Mouse (Mus musculus) megakaryocyte progenitor cell, adult 5-6 weeks (primary cell): ENCODE measurements around the gene Fastkd1. TPM values are rescaled to one million over a fixed set of nuclear protein-coding genes. Genes with fewer than 3 reads are reported as not detected.
A peak's percentile ranks its signal among the peaks of the same experiment; 100 is the strongest.
"Not testable (repeated sequence)": the region's sequence is repeated elsewhere in the genome, so short reads cannot be mapped to it uniquely, and the experiment has no call there.

Experiments
- ATAC-seq: replicated peaks from 2 replicates; pipeline ENCODE4 v1.8.0; 2016; ENCODE audit warnings: mild to moderate bottlenecking, moderate TSS enrichment, inconsistent platforms; ENCODE audit not compliant: poor library complexity
- total RNA-seq, 2 experiments: library from RNA; stranded (forward) in 1 of 2; stranded (reverse) in 1 of 2; fragments of 157-497, 149-512 nt in 1 of 2; fragments of 200-1000 nt in 1 of 2; gene quantifications; 2 replicates each; pipeline versions ENCODE4 v1.2.3 to v1.2.4; 2015 to 2017

Fastkd1 gene
- total RNA-seq (2015) (21.3 and 21.8 TPM in 2 replicates), total RNA-seq (2017) (16.7 and 17.0 TPM in 2 replicates)

GRCm38 (mm10) chr2:69712981-69713625, at the start of gene Fastkd1:
Gene Fastkd1, minus strand, starts transcription at chr2:69713516.
- peak; percentile 99 for ATAC-seq

GRCm38 (mm10) chr2:69760980-69761379, 47.7 kb upstream of the Fastkd1 start:
- ATAC-seq = no peak

GRCm38 (mm10) chr2:69745091-69745490, 31.8 kb upstream of the Fastkd1 start:
- ATAC-seq = no peak

GRCm38 (mm10) chr2:69723519-69723825, 10.2 kb upstream of the Fastkd1 start:
- no peak; the same call in 1 of the 2 replicates for ATAC-seq

- ATAC-seq = peak; percentile 91
These were observed 9.6 kb upstream of the Fastkd1 start for GRCm38 (mm10) chr2:69722650-69723518.

- ATAC-seq = no peak; the same call in 1 of the 2 replicates
These were observed 8.9 kb upstream of the Fastkd1 start, which contains the start of gene Ppig for GRCm38 (mm10) chr2:69722273-69722649. Gene Ppig, plus strand, starts transcription at chr2:69722545.

GRCm38 (mm10) chr2:69719121-69719520, 5.8 kb upstream of the Fastkd1 start:
- ATAC-seq = no peak

GRCm38 (mm10) chr2:69716483-69716882, 3.2 kb upstream of the Fastkd1 start:
- peak; percentile 59 for ATAC-seq

- no peak for ATAC-seq
These were observed 810 bp upstream of the Fastkd1 start for GRCm38 (mm10) chr2:69714126-69714525.

GRCm38 (mm10) chr2:69713626-69714014, 304 bp upstream of the Fastkd1 start:
- ATAC-seq = no peak

- no peak for ATAC-seq
These were observed 1.1 kb downstream of the Fastkd1 start for GRCm38 (mm10) chr2:69712171-69712570.

GRCm38 (mm10) chr2:69700446-69700845, 12.9 kb downstream of the Fastkd1 start:
- ATAC-seq = no peak

- ATAC-seq = peak; percentile 71
These were observed 19.8 kb downstream of the Fastkd1 start for GRCm38 (mm10) chr2:69693501-69693900.

- ATAC-seq = no peak
These were observed 22.5 kb downstream of the Fastkd1 start for GRCm38 (mm10) chr2:69690843-69691242.

GRCm38 (mm10) chr2:69690214-69690613, 23.1 kb downstream of the Fastkd1 start:
- ATAC-seq = no peak

GRCm38 (mm10) chr2:69684488-69684887, 28.8 kb downstream of the Fastkd1 start:
- no peak for ATAC-seq

GRCm38 (mm10) chr2:69683036-69683805, 30.1 kb downstream of the Fastkd1 start:
- ATAC-seq = no peak

GRCm38 (mm10) chr2:69681931-69682330, 31.4 kb downstream of the Fastkd1 start:
- no peak for ATAC-seq

- ATAC-seq = peak; percentile 52
These were observed 33.3 kb downstream of the Fastkd1 start for GRCm38 (mm10) chr2:69679990-69680389.

GRCm38 (mm10) chr2:69677215-69677614, 36.1 kb downstream of the Fastkd1 start:
- not testable (repeated sequence) for ATAC-seq

GRCm38 (mm10) chr2:69676713-69677112, 36.6 kb downstream of the Fastkd1 start:
- peak; percentile 60; the same call in 1 of the 2 replicates for ATAC-seq
